Mouse (Mus musculus): Measurements from ENCODE around the gene Ramp2. TPM values are rescaled to one million over a fixed set of nuclear protein-coding genes. Genes with fewer than 3 reads are reported as not detected.

Gene Ramp2
- polyA plus RNA-seq (2017; shearing (Covaris generic)), result not detected

DNA sequence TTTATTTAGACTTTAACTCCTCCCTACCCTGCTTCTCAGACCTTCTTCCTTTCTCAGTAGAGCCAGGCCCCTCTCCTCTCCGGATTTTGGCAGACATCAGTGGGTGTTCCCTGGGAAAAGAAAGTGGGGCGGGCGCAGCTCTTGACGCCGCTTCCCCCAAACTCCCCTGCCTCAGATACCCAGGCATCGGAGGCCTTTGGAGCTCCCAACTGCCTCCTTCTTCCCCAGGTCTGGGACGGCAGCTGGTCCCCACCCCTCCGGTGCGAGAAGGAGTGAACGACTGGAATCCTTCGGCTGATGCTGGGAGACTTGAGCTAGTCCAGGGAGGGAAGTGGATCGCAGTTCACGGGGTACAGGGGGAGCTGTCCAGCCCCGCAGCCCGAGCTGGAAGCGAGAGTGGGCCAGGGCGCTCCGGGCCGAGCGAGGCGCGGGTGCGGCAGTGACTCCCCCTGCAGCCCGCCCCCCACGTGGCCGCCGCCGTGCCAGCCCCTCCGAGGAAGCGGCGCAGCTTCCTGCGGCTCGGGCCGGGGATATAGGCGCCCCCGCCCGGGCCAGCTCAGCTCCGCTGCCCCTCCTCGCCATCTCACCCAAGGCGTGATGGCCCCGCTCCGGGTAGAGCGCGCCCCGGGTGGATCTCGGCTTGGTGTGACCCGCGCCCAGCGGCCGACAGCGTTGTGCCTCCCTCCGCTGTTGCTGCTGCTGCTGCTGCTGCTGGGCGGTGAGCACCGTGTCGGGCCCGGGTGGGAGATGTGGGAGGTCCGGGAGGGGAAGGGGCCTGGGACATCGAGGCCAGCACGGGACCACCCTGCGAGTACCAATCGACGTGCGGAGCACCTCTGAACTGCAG, at the start of gene Ramp2:
Gene Ramp2, plus strand, starts transcription at position 174 of the 847 bp plus-strand sequence.

DNA sequence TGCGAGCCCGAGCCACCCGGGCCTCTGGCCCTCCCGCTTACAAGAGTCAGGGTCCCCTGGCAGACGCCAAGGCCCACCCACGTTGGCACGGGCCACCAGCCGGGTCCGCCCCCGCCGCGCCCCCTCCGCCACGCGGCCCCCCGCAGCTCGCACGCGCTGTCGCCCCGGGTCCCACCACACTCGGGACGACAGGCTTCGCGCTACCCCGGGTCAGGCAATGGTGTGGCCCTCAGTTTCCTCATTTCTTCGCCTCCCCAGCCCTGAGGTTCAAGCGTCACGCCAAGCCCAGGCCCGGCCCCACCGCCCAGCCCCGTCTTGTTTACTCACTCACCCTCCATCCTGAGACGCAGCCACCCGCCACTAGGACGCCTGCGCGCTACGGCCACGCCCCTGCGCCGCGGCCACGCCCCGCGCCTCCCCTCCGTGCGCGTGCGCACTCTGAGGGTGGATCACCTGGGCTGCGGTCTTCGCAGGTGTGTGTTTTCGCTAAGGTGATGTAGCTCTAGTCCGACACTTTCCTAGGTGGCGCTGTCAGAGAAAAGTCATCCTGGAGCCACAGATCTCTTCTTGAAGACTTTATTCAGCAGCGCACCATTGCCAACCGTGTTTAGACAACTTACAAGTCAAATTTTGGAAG, 19.6 kb upstream of the Ramp2 start, which contains the start of gene Ezh1:
Gene Ezh1, minus strand, starts transcription at position 399 of the 637 bp plus-strand sequence.

GRCm38 (mm10) chr11:101253613-101254389, 8.0 kb downstream of the Ramp2 start, which contains the start of gene Vps25:
Gene Vps25 (plus strand): TSS chr11:101253707.

DNA sequence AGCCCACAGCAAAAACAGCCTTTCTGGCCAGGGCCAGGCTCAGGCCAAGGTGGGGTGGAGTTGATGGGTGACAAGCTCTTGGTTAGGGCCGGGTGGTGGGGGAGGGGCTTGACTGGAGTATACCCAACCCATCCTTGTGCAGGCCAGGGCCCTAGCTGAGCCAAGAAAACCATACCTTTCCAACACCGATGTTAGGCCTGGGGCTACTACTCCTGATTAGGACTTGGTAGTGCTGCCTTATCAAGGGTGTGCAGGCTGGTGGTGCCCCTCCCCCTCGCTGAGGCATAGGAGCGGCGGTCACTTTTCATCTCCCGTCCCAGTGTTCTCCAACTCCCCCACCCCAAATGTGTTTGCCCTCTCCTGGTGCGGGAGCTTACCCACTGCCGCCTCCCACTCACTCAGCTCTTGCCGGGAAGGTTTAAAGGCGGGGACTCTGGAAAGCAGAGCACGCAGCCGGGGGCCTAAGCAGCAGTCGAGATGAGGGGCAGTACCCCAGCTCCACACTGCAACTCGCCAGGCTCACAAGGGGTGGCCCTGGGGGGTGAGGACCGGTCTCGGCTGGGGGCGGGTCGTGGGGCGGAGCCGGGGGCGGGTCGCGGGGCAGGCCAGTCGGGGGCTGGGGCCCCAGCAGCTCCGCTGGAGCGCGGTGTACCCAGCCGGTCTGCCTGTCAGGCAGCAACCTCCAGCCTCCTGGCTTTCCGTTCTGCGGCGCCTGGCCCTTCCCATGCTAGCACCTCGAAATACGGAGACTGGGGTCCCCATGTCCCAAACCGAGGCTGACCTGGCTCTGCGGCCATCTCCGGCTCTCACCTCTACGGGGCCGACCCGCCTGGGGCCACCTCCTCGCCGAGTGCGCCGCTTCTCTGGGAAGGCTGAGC, 14.4 kb downstream of the Ramp2 start, which contains the start of gene Wnk4:
Gene Wnk4, plus strand, starts transcription at position 620 of the 878 bp plus-strand sequence.

DNA sequence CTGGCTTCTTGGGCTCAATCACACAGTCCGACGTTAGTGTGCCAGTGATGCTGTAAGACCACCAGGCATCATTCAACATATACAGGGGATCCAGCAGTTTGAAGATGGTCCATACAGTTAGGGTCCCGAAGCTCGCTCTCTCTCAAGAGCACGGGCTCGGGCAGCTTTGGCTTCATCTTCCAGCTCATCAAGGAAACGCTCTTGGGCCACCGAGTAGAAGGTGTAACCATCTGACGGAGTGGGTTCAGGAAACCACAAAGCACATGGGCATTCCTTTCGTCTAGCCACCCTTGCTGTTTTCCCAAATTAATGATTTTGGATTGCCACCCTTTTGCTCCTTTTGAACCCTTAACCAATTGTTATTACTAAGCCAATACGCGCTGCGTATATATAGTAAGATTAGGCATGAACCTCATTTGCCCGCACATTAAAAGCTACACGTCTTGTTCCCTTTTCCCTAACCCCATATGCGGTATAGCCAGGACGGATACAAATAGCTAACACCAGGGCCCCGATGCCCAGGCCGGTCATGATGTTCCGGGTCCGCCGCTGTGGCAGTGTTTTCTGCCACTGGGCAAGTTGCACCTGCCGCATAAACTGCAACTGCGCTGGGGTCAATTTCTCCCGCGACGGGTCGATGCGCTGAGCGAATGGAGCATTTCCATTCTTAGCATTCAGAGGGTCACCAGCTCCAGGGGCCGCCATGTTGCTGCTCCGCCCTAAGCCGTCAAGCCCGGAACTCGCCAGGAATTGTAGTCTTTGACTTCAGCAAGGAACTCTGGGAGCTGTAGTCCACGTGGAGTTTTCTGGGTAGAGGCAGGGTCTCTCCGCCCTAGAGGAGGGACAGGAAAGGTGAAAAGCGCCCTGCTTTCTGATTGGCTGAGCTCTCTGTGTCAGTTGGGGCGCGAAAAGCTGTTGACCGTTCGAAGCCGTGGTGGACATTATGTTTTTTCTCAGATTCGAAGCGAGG, 32.7 kb downstream of the Ramp2 start, which contains the start of the genes Cntd1 and Coa3:
Gene Cntd1, plus strand, starts transcription at position 790 of the 970 bp plus-strand sequence.
Gene Coa3, minus strand, starts transcription at position 892 of the 970 bp plus-strand sequence.

DNA sequence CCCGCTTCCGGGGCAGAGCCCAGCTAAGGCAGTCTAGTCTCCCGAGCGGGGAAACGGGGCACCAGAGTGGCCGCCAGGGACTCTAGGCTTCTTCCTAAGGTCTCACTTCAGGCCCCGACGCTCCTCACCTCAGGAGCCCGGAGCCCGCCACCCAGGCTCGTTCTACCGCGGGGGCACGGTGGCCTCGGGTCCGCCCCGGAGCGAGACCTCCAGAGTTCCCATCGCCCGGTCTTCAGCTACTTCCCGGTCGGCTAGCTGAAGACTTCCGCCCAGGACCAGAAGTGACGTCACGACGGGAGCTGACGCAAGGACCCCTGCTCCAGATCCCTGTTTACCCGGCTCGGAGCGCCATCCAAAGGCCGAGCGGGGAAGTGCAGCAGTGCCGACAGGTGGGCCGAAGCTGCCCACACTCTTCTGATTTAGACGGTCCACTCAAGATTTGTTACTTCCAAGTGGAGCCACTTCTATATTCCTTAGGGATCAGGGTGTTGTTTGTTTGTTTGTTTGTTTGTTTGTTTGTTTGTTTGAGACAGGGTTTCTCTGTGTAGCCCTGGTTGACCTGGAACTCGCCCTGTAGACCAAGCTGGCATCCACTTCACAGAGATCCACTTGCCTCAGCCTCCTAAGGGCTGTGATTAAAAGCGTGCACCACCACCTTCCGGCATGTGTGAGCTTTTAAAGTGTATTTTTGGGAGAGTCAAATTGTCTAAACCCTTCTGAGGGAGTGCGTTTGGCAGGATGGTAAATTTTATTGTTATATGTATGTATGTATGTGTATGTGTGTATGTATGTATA, 56.4 kb downstream of the Ramp2 start, which contains the start of gene Becn1:
Gene Becn1, minus strand, starts transcription at position 283 of the 795 bp plus-strand sequence.

Other genes with a start within 250 kb of the Ramp2 start
- 9.1 TPM for gene Atp6v0a1, start 236.6 kb upstream of the Ramp2 start, polyA plus RNA-seq (2017; shearing (Covaris generic))
- gene Naglu, start 176.0 kb upstream of the Ramp2 start, polyA plus RNA-seq (2017; shearing (Covaris generic)), result 9.0 TPM
- 0.51 TPM for gene Hsd17b1, start 167.6 kb upstream of the Ramp2 start, polyA plus RNA-seq (2017; shearing (Covaris generic))
- 39.8 TPM for gene Coasy, start 163.5 kb upstream of the Ramp2 start, polyA plus RNA-seq (2017; shearing (Covaris generic))
- gene Mlx, start 158.8 kb upstream of the Ramp2 start, polyA plus RNA-seq (2017; shearing (Covaris generic)), result 114 TPM
- 7.8 TPM for gene Psmc3ip, start 150.6 kb upstream of the Ramp2 start, polyA plus RNA-seq (2017; shearing (Covaris generic))
- gene Retreg3, start 126.1 kb upstream of the Ramp2 start, polyA plus RNA-seq (2017; shearing (Covaris generic)), result 66.3 TPM
- 49.2 TPM for gene Tubg1, start 126.1 kb upstream of the Ramp2 start, polyA plus RNA-seq (2017; shearing (Covaris generic))
- 4.6 TPM for gene Tubg2, start 90.1 kb upstream of the Ramp2 start, polyA plus RNA-seq (2017; shearing (Covaris generic))
- 0.16 TPM for gene Cntnap1, start 75.5 kb upstream of the Ramp2 start, polyA plus RNA-seq (2017; shearing (Covaris generic))
- gene Plekhh3, start 74.7 kb upstream of the Ramp2 start, polyA plus RNA-seq (2017; shearing (Covaris generic)), result not detected
- 3.3 TPM for gene Ccr10, start 70.6 kb upstream of the Ramp2 start, polyA plus RNA-seq (2017; shearing (Covaris generic))
- gene Ezh1, start 19.6 kb upstream of the Ramp2 start, polyA plus RNA-seq (2017; shearing (Covaris generic)), result 115 TPM
- 152 TPM for gene Vps25, start 7.7 kb downstream of the Ramp2 start, polyA plus RNA-seq (2017; shearing (Covaris generic))
- gene Wnk4, start 14.5 kb downstream of the Ramp2 start, polyA plus RNA-seq (2017; shearing (Covaris generic)), result 6.4 TPM
- gene Cntd1, start 33.0 kb downstream of the Ramp2 start, polyA plus RNA-seq (2017; shearing (Covaris generic)), result 0.34 TPM
- 125 TPM for gene Coa3, start 33.1 kb downstream of the Ramp2 start, polyA plus RNA-seq (2017; shearing (Covaris generic))
- 231 TPM for gene Becn1, start 56.3 kb downstream of the Ramp2 start, polyA plus RNA-seq (2017; shearing (Covaris generic))
- 169 TPM for gene Psme3, start 70.2 kb downstream of the Ramp2 start, polyA plus RNA-seq (2017; shearing (Covaris generic))
- 3.2 TPM for gene Aoc2, start 79.0 kb downstream of the Ramp2 start, polyA plus RNA-seq (2017; shearing (Covaris generic))
- not detected for gene Aoc3, start 84.6 kb downstream of the Ramp2 start, polyA plus RNA-seq (2017; shearing (Covaris generic))
- not detected for gene G6pc, start 121.5 kb downstream of the Ramp2 start, polyA plus RNA-seq (2017; shearing (Covaris generic))
- 48.9 TPM for gene Aarsd1, start 171.6 kb downstream of the Ramp2 start, polyA plus RNA-seq (2017; shearing (Covaris generic))
- gene Gm27029, start 178.8 kb downstream of the Ramp2 start, polyA plus RNA-seq (2017; shearing (Covaris generic)), result 0.45 TPM
- 13.4 TPM for gene Rundc1, start 179.1 kb downstream of the Ramp2 start, polyA plus RNA-seq (2017; shearing (Covaris generic))
- 1.7 TPM for gene Ptges3l, start 179.3 kb downstream of the Ramp2 start, polyA plus RNA-seq (2017; shearing (Covaris generic))
- 299 TPM for gene Rpl27, start 196.3 kb downstream of the Ramp2 start, polyA plus RNA-seq (2017; shearing (Covaris generic))
- 186 TPM for gene Ifi35, start 202.4 kb downstream of the Ramp2 start, polyA plus RNA-seq (2017; shearing (Covaris generic))
- gene Rnd2, start 219.0 kb downstream of the Ramp2 start, polyA plus RNA-seq (2017; shearing (Covaris generic)), result not detected
- 0.34 TPM for gene Vat1, start 220.2 kb downstream of the Ramp2 start, polyA plus RNA-seq (2017; shearing (Covaris generic))

Measured in inflammation-experienced regulatory T-cells, adult 16 weeks (primary cell).